Mouse (Mus musculus) cerebellum, adult 2 months (tissue): ENCODE measurements around the gene Akr1b8.

Source experiments
- CTCF ChIP-seq: fragments of 200-500 bp; IDR thresholded peaks from 2 replicates; pipeline ENCODE4 v1.5.1; 2011; ENCODE audit warnings: low read depth, mild to moderate bottlenecking, control low read depth, low read length, moderate library complexity, borderline replicate concordance; ENCODE audit not compliant: insufficient read depth
- POLR2A ChIP-seq: fragments of 200-500 bp; IDR thresholded peaks from 2 replicates; pipeline ENCODE4 v1.6.1; 2011; ENCODE audit warnings: low read length, control low read depth, borderline replicate concordance; ENCODE audit not compliant: insufficient read depth

- TF ChIP-seq CTCF (no peak), POLR2A (no peak)
Measured at GRCm38 (mm10) chr6:34384110-34384661, 30.3 kb downstream of the Akr1b8 start, which contains the start of gene Akr1b10.
